Mouse (Mus musculus) layer of hippocampus, adult 8-10 months (tissue): ENCODE measurements around the gene Mks1. TPM values are rescaled to one million over a fixed set of nuclear protein-coding genes. Genes with fewer than 3 reads are reported as not detected.
A peak's percentile ranks its signal among the peaks of the same experiment; 100 is the strongest.
"Not testable (repeated sequence)": the region's sequence is repeated elsewhere in the genome, so short reads cannot be mapped to it uniquely, and the experiment has no call there.

Experiments
- DNase-seq, 2 experiments: peaks; one replicate each; pipeline ENCODE4 v3.0.0; 2022; ENCODE audit warnings: low spot score in 2 of 2
- total RNA-seq, 4 experiments: library from RNA; stranded (reverse); gene quantifications; 2 replicates each; pipeline ENCODE4 v1.2.4; 2022

Gene Mks1
- total RNA-seq = 1 to 10 TPM; 6.3 to 8.1 (median 6.9) TPM

- DNase-seq = peak; percentile 86 to 91
Observed at GRCm38 (mm10) chr11:87852690-87853596, at the start of gene Mks1. Gene Mks1 (plus strand): TSS chr11:87853215.

- no peak for DNase-seq
Observed at GRCm38 (mm10) chr11:87805448-87805847, 47.6 kb upstream of the Mks1 start.

- DNase-seq = no peak
Observed at GRCm38 (mm10) chr11:87807433-87807832, 45.6 kb upstream of the Mks1 start.

DNA sequence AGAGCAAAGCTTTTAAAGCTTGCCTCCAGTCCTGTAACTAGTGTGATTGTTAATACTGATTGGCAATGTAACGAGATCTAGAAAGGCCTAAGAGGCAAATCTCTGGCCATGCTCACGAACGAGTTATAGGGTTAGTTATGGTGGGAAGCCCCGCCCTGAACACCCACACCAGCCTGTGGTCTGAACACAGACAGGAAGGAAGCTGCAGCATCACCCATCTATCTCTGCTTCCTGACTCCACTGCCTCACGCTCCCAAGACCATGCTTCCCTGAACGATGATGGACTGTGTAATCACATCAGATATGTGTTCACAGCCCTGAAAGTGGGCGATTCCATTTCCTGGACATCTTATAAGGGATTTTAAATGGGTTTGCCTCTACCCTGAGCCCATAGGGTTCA is 44.8 kb upstream of the Mks1 start:
- no peak for DNase-seq

GRCm38 (mm10) chr11:87811396-87811795 is 41.6 kb upstream of the Mks1 start:
- DNase-seq = no peak

DNA sequence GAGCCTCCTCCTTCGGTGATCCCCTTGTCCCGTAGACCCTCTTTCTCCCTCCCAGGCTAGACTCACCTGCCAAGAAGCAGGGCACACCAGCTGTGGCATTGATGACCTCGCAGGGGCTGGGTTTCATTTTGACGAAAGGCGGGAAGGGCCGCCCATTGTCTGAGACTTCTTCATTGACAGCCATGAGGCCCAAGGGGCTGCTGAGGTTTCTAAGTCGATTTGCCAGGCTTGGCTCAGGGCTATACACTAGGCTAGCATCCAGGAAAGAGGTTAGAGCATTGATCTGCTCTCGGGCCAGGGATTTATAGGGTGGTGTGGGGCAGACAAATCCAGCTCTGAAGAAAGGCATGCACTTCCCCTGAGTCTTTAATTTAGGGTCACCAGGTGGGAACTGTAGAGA is 38.2 kb upstream of the Mks1 start:
- DNase-seq = no peak

DNA sequence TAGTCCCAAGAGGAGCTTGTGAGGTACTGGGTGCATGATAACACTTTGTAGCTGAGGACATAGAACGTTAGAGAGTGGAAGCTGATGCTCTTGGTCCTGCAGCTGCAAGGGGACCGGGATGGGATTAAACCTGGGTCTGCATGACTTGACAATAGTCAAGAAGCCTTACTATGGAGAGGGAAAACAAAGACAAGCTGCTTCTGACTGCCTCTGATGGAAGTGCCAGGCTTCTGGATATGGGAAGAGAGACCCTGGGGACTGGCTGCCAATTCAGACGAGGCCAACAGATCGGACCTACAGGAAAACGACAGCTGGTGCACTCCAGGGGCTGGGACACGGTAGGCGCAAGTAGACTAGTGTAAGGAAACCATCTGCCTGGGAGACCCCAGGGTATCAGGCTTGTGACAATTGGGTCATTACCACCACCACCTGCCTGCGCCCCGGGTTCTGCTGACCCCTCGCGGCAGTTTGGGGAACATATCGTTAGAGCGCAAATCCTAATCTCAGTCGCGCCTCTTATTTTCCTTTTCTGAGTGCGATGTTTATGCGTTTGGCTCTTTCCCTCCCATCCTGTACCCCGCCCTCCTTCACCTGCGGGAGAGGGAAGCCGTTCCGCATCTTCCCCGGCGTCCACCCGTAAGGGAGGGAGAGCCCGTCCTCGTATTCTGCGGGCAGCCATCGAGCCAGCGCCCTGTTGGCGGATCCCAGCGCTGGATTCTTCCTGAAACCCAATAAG is 36.1 kb upstream of the Mks1 start:
- peak; percentile 21 to 43 for DNase-seq

GRCm38 (mm10) chr11:87817443-87817773 is 35.6 kb upstream of the Mks1 start:
- DNase-seq = no peak

DNA sequence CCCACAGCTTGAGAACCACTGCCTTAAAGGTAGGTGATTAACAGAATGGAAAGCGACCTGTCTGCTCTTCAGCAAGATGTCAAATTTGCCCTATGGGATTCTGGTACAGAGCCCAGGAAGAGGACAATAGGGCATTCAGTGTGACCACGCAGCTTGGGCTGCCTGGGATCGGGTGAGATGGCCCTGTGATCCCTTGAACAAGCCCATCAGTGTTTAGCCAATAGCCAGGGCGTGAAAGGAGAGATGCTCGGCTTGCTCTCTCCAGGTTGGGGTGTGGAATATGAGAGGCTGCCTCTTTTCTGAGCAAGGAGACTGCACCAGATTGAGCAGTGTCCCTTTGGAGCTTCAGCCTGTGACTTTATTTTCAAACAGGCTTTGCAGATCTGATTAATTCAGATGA is 31.5 kb upstream of the Mks1 start:
- DNase-seq = peak; percentile 39 to 45

GRCm38 (mm10) chr11:87828239-87828900 is 24.6 kb upstream of the Mks1 start, which contains the start of gene Lpo:
Gene Lpo (minus strand): TSS chr11:87828289.
- DNase-seq = no peak

GRCm38 (mm10) chr11:87840676-87841075 is 12.3 kb upstream of the Mks1 start:
- DNase-seq = no peak

GRCm38 (mm10) chr11:87841436-87841835 is 11.6 kb upstream of the Mks1 start:
- no peak for DNase-seq

- DNase-seq = no peak
Observed at GRCm38 (mm10) chr11:87846968-87847600, 5.9 kb upstream of the Mks1 start.

- DNase-seq = no peak
Observed at GRCm38 (mm10) chr11:87847884-87848283, 5.1 kb upstream of the Mks1 start.

- peak; percentile 19 to 26 for DNase-seq
Observed at GRCm38 (mm10) chr11:87853597-87853954, 561 bp downstream of the Mks1 start.

GRCm38 (mm10) chr11:87854550-87854949 is 1.5 kb downstream of the Mks1 start:
- no peak for DNase-seq

GRCm38 (mm10) chr11:87859273-87859672 is 6.3 kb downstream of the Mks1 start:
- DNase-seq = no peak

DNA sequence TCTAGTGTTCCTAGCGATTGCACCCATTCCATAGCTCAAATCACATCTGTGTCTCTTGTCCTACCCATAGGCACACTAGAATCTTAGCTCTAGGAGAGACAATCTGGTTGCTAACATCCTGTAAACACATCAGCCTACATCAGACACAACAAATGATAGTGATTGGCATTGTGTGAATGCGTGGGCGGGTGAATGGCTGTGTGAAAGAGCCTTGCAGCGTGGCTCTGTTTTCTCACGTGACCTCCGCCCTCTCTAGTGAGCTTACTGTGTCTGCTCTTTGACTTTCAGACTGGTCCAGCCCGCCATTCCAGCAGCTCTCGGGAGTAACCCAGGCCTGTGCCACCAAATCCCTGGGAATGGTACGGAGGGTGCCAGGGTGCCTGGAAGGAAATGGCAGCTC is 7.4 kb downstream of the Mks1 start:
- no peak for DNase-seq

GRCm38 (mm10) chr11:87862805-87863204 is 9.8 kb downstream of the Mks1 start:
- DNase-seq = no peak

DNA sequence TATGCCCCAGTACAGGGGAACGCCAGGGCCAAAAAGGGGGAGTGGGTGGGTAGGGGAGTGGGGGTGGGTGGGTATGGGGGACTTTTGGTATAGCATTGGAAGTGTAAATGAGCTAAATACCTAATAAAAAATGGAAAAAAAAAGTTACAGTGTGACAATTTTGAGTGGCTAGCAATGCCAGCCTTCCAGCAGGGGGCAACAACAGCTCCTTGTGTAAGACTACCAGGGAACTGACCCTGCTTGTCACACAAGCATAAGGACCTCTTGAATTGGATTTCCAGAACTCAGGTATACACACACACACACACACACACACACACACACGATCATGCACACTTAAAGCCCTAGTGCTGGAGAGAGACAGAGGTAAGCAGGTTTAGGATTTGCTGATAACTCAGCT is 13.9 kb downstream of the Mks1 start:
- DNase-seq = not testable (repeated sequence)

- no peak for DNase-seq
Observed at GRCm38 (mm10) chr11:87870096-87870495, 17.1 kb downstream of the Mks1 start.

DNA sequence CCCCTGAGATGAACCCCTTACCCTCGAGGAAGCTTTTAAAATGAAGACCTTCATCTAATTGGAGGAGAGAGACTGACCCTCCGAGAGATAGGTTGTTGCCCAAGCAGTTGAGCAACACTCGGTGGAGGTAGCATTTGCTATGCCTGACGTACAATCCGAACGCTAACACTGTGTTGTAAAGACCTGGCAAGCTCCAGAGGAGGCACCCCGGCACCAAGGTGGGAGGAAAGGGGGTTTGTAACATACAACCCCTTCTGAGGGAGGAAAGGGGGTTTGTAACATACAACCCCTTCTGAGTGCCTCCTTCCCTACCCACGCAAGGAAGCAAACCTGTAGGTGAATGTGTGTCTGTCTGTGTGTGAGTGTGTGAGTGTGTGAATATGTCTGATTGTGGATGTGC is 18.8 kb downstream of the Mks1 start:
- DNase-seq = no peak
